Mouse (Mus musculus): ENCODE measurements at regions not wholly inside any gene's neighbourhood (a gene's known extent, or its start where the extent isn't known, plus 50 kb on each side); places are given as distances from the start of the nearest gene placed in this dataset.

GRCm38 (mm10) chr2:79544793-79545260 lies 88.2 kb upstream of the Cerkl start:
- no peaks in the 10 kb centered on the region for H3K9me3 ChIP-seq (ENCODE audit: low read length)
- no peaks in the 10 kb centered on the region for H3K36me3 ChIP-seq (ENCODE audit: insufficient read depth, low read length)
- H3K4me2 ChIP-seq (replicated peaks; ENCODE audit: low read depth, low read length): no peak overlapping the region
- ATAC-seq (no peak), DNase-seq (ENCODE audit: low spot score) (peak; percentile 46)
- H3K9ac ChIP-seq (replicated peaks; ENCODE audit: low read depth): no peak overlapping the region
- H3K4me3 ChIP-seq (ENCODE audit: low read depth, low read length): no peak overlapping the region
- H3K27ac ChIP-seq (ENCODE audit: low read length): no peak overlapping the region
- 28% methylated on average over 4 of the region's 4 CpGs for WGBS
- TF ChIP-seq EP300 (IDR thresholded peaks at IDR 0.05) (no peak), CTCF (IDR thresholded peaks at IDR 0.05) (no peak)
- no peaks in the 10 kb centered on the region for H3K27me3 ChIP-seq (replicated peaks; ENCODE audit: insufficient read depth, low read length)
- H3K4me1 ChIP-seq (ENCODE audit: insufficient read depth, low read depth, low read length): no peaks in the 10 kb centered on the region; the same call in 1 of the 2 replicates

- no peak for TF ChIP-seq EP300 (IDR thresholded peaks at IDR 0.05)
- TF ChIP-seq CTCF (IDR thresholded peaks at IDR 0.05): no peak
- no peak overlapping the region for H3K9ac ChIP-seq (replicated peaks; ENCODE audit: low read depth)
- H3K36me3 ChIP-seq (ENCODE audit: insufficient read depth, low read length): no peaks in the 10 kb centered on the region
- no peak for DNase-seq (ENCODE audit: low spot score)
- no peak overlapping the region for H3K4me2 ChIP-seq (replicated peaks; ENCODE audit: low read depth, low read length)
- no peak overlapping the region for H3K4me3 ChIP-seq (ENCODE audit: low read depth, low read length)
- H3K27me3 ChIP-seq (replicated peaks; ENCODE audit: insufficient read depth, low read length): no peaks in the 10 kb centered on the region
- ATAC-seq: no peak
- 69% methylated on average over 4 of the region's 4 CpGs for WGBS
- no peaks in the 10 kb centered on the region; the same call in 1 of the 2 replicates for H3K4me1 ChIP-seq (ENCODE audit: insufficient read depth, low read depth, low read length)
- H3K27ac ChIP-seq (ENCODE audit: low read length): no peak overlapping the region
- no peaks in the 10 kb centered on the region for H3K9me3 ChIP-seq (ENCODE audit: low read length)
Measured at GRCm38 (mm10) chr2:79546206-79546605, 88.9 kb upstream of the Itprid2 start.

GRCm38 (mm10) chr2:79547284-79547683 lies 87.9 kb upstream of the Itprid2 start:
- Histone ChIP-seq H3K4me3 (ENCODE audit: low read depth, low read length) (no peak overlapping the region), H3K9me3 (ENCODE audit: low read length) (no peaks in the 10 kb centered on the region), H3K27ac (ENCODE audit: low read length) (no peak overlapping the region), H3K4me2 (replicated peaks; ENCODE audit: low read depth, low read length) (no peak overlapping the region), H3K9ac (replicated peaks; ENCODE audit: low read depth) (no peak overlapping the region), H3K27me3 (replicated peaks; ENCODE audit: insufficient read depth, low read length) (no peaks in the 10 kb centered on the region), H3K36me3 (ENCODE audit: insufficient read depth, low read length) (no peaks in the 10 kb centered on the region), H3K4me1 (ENCODE audit: insufficient read depth, low read depth, low read length) (no peaks in the 10 kb centered on the region; the same call in 1 of the 2 replicates)
- DNase-seq (ENCODE audit: low spot score): no peak
- TF ChIP-seq CTCF (IDR thresholded peaks at IDR 0.05) (no peak), EP300 (IDR thresholded peaks at IDR 0.05) (no peak)
- no peak for ATAC-seq
- 29% methylated on average over 3 of the region's 3 CpGs for WGBS

- TF ChIP-seq EP300 (IDR thresholded peaks at IDR 0.05) (no peak), CTCF (IDR thresholded peaks at IDR 0.05) (no peak)
- WGBS: 45% methylated on average over 8 of the region's 8 CpGs
- Histone ChIP-seq H3K9ac (replicated peaks; ENCODE audit: low read depth) (no peak overlapping the region), H3K4me2 (replicated peaks; ENCODE audit: low read depth, low read length) (no peak overlapping the region), H3K4me1 (ENCODE audit: insufficient read depth, low read depth, low read length) (no peaks in the 10 kb centered on the region; the same call in 1 of the 2 replicates), H3K27me3 (replicated peaks; ENCODE audit: insufficient read depth, low read length) (no peaks in the 10 kb centered on the region), H3K27ac (ENCODE audit: low read length) (no peak overlapping the region), H3K4me3 (ENCODE audit: low read depth, low read length) (no peak overlapping the region), H3K36me3 (ENCODE audit: insufficient read depth, low read length) (no peaks in the 10 kb centered on the region), H3K9me3 (ENCODE audit: low read length) (no peaks in the 10 kb centered on the region)
- ATAC-seq (no peak), DNase-seq (ENCODE audit: low spot score) (peak; percentile 17)
Measured at GRCm38 (mm10) chr2:79548039-79548600, 87.0 kb upstream of the Itprid2 start.

GRCm38 (mm10) chr2:79549781-79550180 lies 85.4 kb upstream of the Itprid2 start:
- Histone ChIP-seq H3K36me3 (ENCODE audit: insufficient read depth, low read length) (no peaks in the 10 kb centered on the region), H3K27me3 (replicated peaks; ENCODE audit: insufficient read depth, low read length) (no peaks in the 10 kb centered on the region), H3K4me1 (ENCODE audit: insufficient read depth, low read depth, low read length) (no peaks in the 10 kb centered on the region), H3K4me3 (ENCODE audit: low read depth, low read length) (no peak overlapping the region), H3K9me3 (ENCODE audit: low read length) (no peaks in the 10 kb centered on the region), H3K27ac (ENCODE audit: low read length) (no peak overlapping the region), H3K4me2 (replicated peaks; ENCODE audit: low read depth, low read length) (no peak overlapping the region), H3K9ac (replicated peaks; ENCODE audit: low read depth) (no peak overlapping the region)
- DNase-seq (ENCODE audit: low spot score) (no peak), ATAC-seq (no peak)
- WGBS: 79% methylated on average over 3 of the region's 3 CpGs
- no peak for TF ChIP-seq EP300 (IDR thresholded peaks at IDR 0.05)
- no peak for TF ChIP-seq CTCF (IDR thresholded peaks at IDR 0.05)

GRCm38 (mm10) chr2:79550432-79550831 lies 84.7 kb upstream of the Itprid2 start:
- TF ChIP-seq EP300 (IDR thresholded peaks at IDR 0.05) (no peak), CTCF (IDR thresholded peaks at IDR 0.05) (no peak)
- DNase-seq (ENCODE audit: low spot score) (no peak), ATAC-seq (no peak)
- H3K4me3 ChIP-seq (ENCODE audit: low read depth, low read length): no peak overlapping the region
- H3K36me3 ChIP-seq (ENCODE audit: insufficient read depth, low read length): no peaks in the 10 kb centered on the region
- H3K9me3 ChIP-seq (ENCODE audit: low read length): no peaks in the 10 kb centered on the region
- WGBS: 71% methylated on average over 3 of the region's 3 CpGs
- H3K4me1 ChIP-seq (ENCODE audit: insufficient read depth, low read depth, low read length): no peaks in the 10 kb centered on the region
- H3K27me3 ChIP-seq (replicated peaks; ENCODE audit: insufficient read depth, low read length): no peaks in the 10 kb centered on the region
- H3K27ac ChIP-seq (ENCODE audit: low read length): no peak overlapping the region
- H3K9ac ChIP-seq (replicated peaks; ENCODE audit: low read depth): no peak overlapping the region
- H3K4me2 ChIP-seq (replicated peaks; ENCODE audit: low read depth, low read length): no peak overlapping the region

GRCm38 (mm10) chr2:79552481-79552880 lies 82.7 kb upstream of the Itprid2 start:
- TF ChIP-seq EP300 (IDR thresholded peaks at IDR 0.05) (no peak), CTCF (IDR thresholded peaks at IDR 0.05) (no peak)
- WGBS: 83% methylated on average over 5 of the region's 5 CpGs
- no peak for ATAC-seq

More at GRCm38 (mm10) chr2:79552481-79552880, 82.7 kb upstream of the Itprid2 start:
- H3K9me3 ChIP-seq (ENCODE audit: low read length): no peaks in the 10 kb centered on the region
- H3K4me1 ChIP-seq (ENCODE audit: insufficient read depth, low read depth, low read length): no peaks in the 10 kb centered on the region
- no peak overlapping the region for H3K27ac ChIP-seq (ENCODE audit: low read length)
- H3K4me3 ChIP-seq (ENCODE audit: low read depth, low read length): no peak overlapping the region
- no peak for DNase-seq (ENCODE audit: low spot score)
- no peak overlapping the region for H3K9ac ChIP-seq (replicated peaks; ENCODE audit: low read depth)
- no peaks in the 10 kb centered on the region for H3K36me3 ChIP-seq (ENCODE audit: insufficient read depth, low read length)
- no peaks in the 10 kb centered on the region for H3K27me3 ChIP-seq (replicated peaks; ENCODE audit: insufficient read depth, low read length)
- H3K4me2 ChIP-seq (replicated peaks; ENCODE audit: low read depth, low read length): no peak overlapping the region

Measured in lung, postnatal 0 days (tissue).